8 mouse cellular contexts compared by ENCODE assay signal in the genomic region with DNA sequence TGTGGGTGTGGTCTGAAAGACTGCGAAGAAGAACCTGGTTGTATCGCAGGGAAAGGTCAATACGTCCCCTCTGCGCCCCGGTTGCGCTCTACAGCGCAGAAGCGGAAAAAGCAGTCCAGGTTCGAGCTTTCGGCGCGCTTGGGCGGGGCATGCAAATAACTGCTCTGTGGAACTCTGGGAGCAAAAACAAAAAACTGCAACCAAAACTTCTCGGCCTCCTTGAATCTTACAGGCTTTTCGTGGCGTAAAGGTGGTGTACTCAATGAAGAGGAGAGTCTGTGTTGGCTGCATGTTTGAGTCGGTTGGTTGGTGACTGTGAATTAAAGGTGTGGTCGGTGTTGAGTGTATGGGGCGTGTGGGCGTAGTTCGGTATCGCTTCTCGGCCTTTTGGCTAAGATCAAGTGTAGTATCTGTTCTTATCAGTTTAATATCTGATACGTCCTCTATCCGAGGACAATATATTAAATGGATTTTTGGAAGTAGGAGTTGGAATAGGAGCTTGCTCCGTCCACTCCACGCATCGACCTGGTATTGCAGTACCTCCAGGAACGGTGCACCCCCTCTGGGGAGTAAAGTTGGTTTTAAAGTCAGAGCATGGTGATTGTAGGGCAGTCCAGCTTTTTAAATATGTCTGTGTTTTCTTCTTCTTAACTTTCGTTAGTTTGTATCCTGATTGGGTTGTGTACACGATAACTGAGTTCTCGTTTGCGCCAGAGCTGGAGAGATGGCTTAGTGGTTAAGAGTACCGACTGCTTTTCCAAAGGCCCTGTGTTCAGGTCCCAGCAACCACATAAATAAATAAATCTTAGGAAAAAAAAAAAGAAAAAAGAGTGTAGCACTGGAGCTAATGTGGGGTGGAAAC. TPM values are rescaled to one million over a fixed set of nuclear protein-coding genes. Genes with fewer than 3 reads are reported as not detected.
DNase-seq lines count a peak whose midpoint lies in the region; ATAC-seq and TF ChIP-seq lines count a peak whose summit lies in the region.

A gene (plus strand): TSS at position 201 of the 862 bp plus-strand sequence.

- H3K9ac ChIP-seq in kidney, embryonic 15.5 days, result peak within 1 kb of the TSS; percentile 57
- peak within 1 kb of the TSS; percentile 72 for H3K9ac ChIP-seq in liver, embryonic 11.5 days (ENCODE audit: low read depth, low read length)
- peak within 1 kb of the TSS; percentile 57 for H3K9ac ChIP-seq in stomach, embryonic 15.5 days

- no peaks in the 10 kb centered on the region for H3K79me2 ChIP-seq in C2C12 (ENCODE audit: control insufficient read depth, insufficient read depth)

- no peak for TF ChIP-seq CTCF in C2C12 (IDR thresholded peaks at IDR 0.05; ENCODE audit: control insufficient read depth, insufficient read depth, insufficient read length)

- WGBS in heart, embryonic 10.5 days, result 0% methylated on average over 34 of the region's 34 CpGs
- under 1% methylated on average over 33 of the region's 34 CpGs for WGBS in kidney, embryonic 15.5 days
- WGBS in liver, embryonic 11.5 days, result under 1% methylated on average over 33 of the region's 34 CpGs
- 0% methylated on average over 34 of the region's 34 CpGs for WGBS in stomach, embryonic 15.5 days

- H3K27ac ChIP-seq in heart, embryonic 10.5 days, result peak within 1 kb of the TSS; percentile 98
- H3K27ac ChIP-seq in kidney, embryonic 15.5 days, result peak within 1 kb of the TSS; percentile 100
- H3K27ac ChIP-seq in liver, embryonic 11.5 days (ENCODE audit: low read depth, low read length), result peak within 1 kb of the TSS; percentile 100
- H3K27ac ChIP-seq in stomach, embryonic 15.5 days, result peak within 1 kb of the TSS; percentile 100

- peak within 1 kb of the TSS; percentile 86 for H3K4me2 ChIP-seq in kidney, embryonic 15.5 days
- H3K4me2 ChIP-seq in liver, embryonic 11.5 days, result peak within 1 kb of the TSS; percentile 76
- H3K4me2 ChIP-seq in stomach, embryonic 15.5 days, result peak within 1 kb of the TSS; percentile 73

- H3K9me3 ChIP-seq in heart, embryonic 10.5 days, result no peaks in the 10 kb centered on the region
- H3K9me3 ChIP-seq in kidney, embryonic 15.5 days (replicated peaks), result no peaks in the 10 kb centered on the region
- H3K9me3 ChIP-seq in liver, embryonic 11.5 days (ENCODE audit: control insufficient read depth, low read length), result no peaks in the 10 kb centered on the region
- H3K9me3 ChIP-seq in stomach, embryonic 15.5 days, result no peaks in the 10 kb centered on the region

- no peaks in the 10 kb centered on the region for H3K36me3 ChIP-seq in C2C12 (ENCODE audit: control insufficient read depth, insufficient read depth)
- no peaks in the 10 kb centered on the region for H3K36me3 ChIP-seq in heart, embryonic 10.5 days
- H3K36me3 ChIP-seq in kidney, embryonic 15.5 days, result no peaks in the 10 kb centered on the region
- no peaks in the 10 kb centered on the region for H3K36me3 ChIP-seq in liver, embryonic 11.5 days (ENCODE audit: control insufficient read depth, insufficient read depth, low read length)
- no peaks in the 10 kb centered on the region for H3K36me3 ChIP-seq in stomach, embryonic 15.5 days

- H3K4me1 ChIP-seq in heart, embryonic 10.5 days, result peaks cover 18% of the 10 kb centered on the region
- peaks cover 8% of the 10 kb centered on the region for H3K4me1 ChIP-seq in kidney, embryonic 15.5 days
- H3K4me1 ChIP-seq in liver, embryonic 11.5 days (replicated peaks; ENCODE audit: control insufficient read depth, insufficient read depth, low read length), result peaks cover 6% of the 10 kb centered on the region; the same call in 1 of the 2 replicates
- no peaks in the 10 kb centered on the region for H3K4me1 ChIP-seq in stomach, embryonic 15.5 days

- no peaks in the 10 kb centered on the region for H3K79me3 ChIP-seq in C2C12 (ENCODE audit: low read depth)

- peak; percentile 91 for DNase-seq in brain, adult 2 months (ENCODE audit: low read depth, low spot score)
- DNase-seq in heart, embryonic 10.5 days (ENCODE audit: low spot score), result peak; percentile 97
- DNase-seq in liver, embryonic 11.5 days (ENCODE audit: low spot score), result peak; percentile 88
- DNase-seq in natural killer cell, adult 2 months (ENCODE audit: low spot score in 2 of 2), result peak; percentile 77 to 80

- H3K4me3 ChIP-seq in C2C12 (ENCODE audit: insufficient read depth, poor library complexity, severe bottlenecking), result peak within 1 kb of the TSS; percentile 25
- H3K4me3 ChIP-seq in heart, embryonic 10.5 days, result peak within 1 kb of the TSS; percentile 72
- peak within 1 kb of the TSS; percentile 56 for H3K4me3 ChIP-seq in kidney, embryonic 15.5 days (replicated peaks)
- peak within 1 kb of the TSS; percentile 51 for H3K4me3 ChIP-seq in liver, embryonic 11.5 days (ENCODE audit: low read depth, low read length)
- peak within 1 kb of the TSS; percentile 54 for H3K4me3 ChIP-seq in stomach, embryonic 15.5 days (replicated peaks)

- ATAC-seq in erythroblast, adult 5-6 weeks (replicated peaks; ENCODE audit: low FRiP score, poor library complexity, severe bottlenecking), result peak; percentile 78
- ATAC-seq in kidney, embryonic 15.5 days (replicated peaks; ENCODE audit: low FRiP score), result peak; percentile 94
- peak; percentile 91 for ATAC-seq in liver, embryonic 11.5 days (replicated peaks; ENCODE audit: low FRiP score)
- peak; percentile 94 for ATAC-seq in stomach, embryonic 15.5 days (ENCODE audit: insufficient read depth, low FRiP score, low read depth)

- H3K27me3 ChIP-seq in C2C12 (ENCODE audit: control insufficient read depth, insufficient read depth, insufficient read length), result no peaks in the 10 kb centered on the region
- H3K27me3 ChIP-seq in heart, embryonic 10.5 days (ENCODE audit: insufficient read depth, poor library complexity, severe bottlenecking), result no peaks in the 10 kb centered on the region
- H3K27me3 ChIP-seq in kidney, embryonic 15.5 days, result no peaks in the 10 kb centered on the region
- no peaks in the 10 kb centered on the region for H3K27me3 ChIP-seq in liver, embryonic 11.5 days (replicated peaks; ENCODE audit: control insufficient read depth, insufficient read depth, low read length)
- H3K27me3 ChIP-seq in stomach, embryonic 15.5 days (replicated peaks), result no peaks in the 10 kb centered on the region

- H3ac ChIP-seq in C2C12 (ENCODE audit: control insufficient read depth, insufficient read length, low read depth), result peak within 1 kb of the TSS; percentile 63

TF ChIP-seq in C2C12, 6 proteins besides CTCF, POLR2A, EP300 and RAD21:
- TF ChIP-seq MYOG (IDR thresholded peaks at IDR 0.05; ENCODE audit: control insufficient read depth, extremely low read depth, insufficient read length) (no peak), MAX (IDR thresholded peaks at IDR 0.05) (no peak), FOSL1 (IDR thresholded peaks at IDR 0.05; ENCODE audit: insufficient read depth, low read length, poor library complexity, severe bottlenecking) (no peak), USF1 (IDR thresholded peaks at IDR 0.05; ENCODE audit: low read depth) (no peak), CEBPB (IDR thresholded peaks at IDR 0.05; ENCODE audit: low read depth) (no peak), MYOD1 (IDR thresholded peaks at IDR 0.05; ENCODE audit: control insufficient read depth, insufficient read length, low read depth) (no peak)
TF ChIP-seq in C2C12: peak in this region for 0.

RNA-seq across cellular contexts. Expression of the gene that starts here (rescaled TPM):
- polyA plus RNA-seq in C2C12 (2012; fragmentation: generic; extraction: Trizol), result 9.5 TPM
- total RNA-seq in erythroblast, adult 5-6 weeks (2015; ENCODE audit: low replicate concordance), result 6.7 and 18.6 TPM in 2 replicates
- total RNA-seq in erythroblast, adult 5-6 weeks (2017; ENCODE audit: low replicate concordance), result 4.6 and 6.2 TPM in 2 replicates
- 24.0 and 26.8 TPM in 2 replicates for polyA plus RNA-seq in heart, embryonic 10.5 days (2016; fragmentation: Nextera tagmentation; extraction: Ambion mirVana)
- polyA plus RNA-seq in kidney, embryonic 15.5 days (2015; fragmentation: Nextera tagmentation; extraction: Ambion mirVana), result 35.5 and 41.1 TPM in 2 replicates
- polyA plus RNA-seq in liver, embryonic 11.5 days (2014; fragmentation: Nextera tagmentation; extraction: Ambion mirVana), result 13.8 and 15.3 TPM in 2 replicates
- polyA plus RNA-seq in stomach, embryonic 15.5 days (2015; fragmentation: Nextera tagmentation; extraction: Ambion mirVana), result 37.6 and 39.6 TPM in 2 replicates

Comparison
In these comparisons a context has a peak if more than half of its experiments do, and no peak if none do; other contexts are left out.
1. Peak in every context shown above with its lines: DNase-seq, ATAC-seq, H3K4me3 ChIP-seq and H3K27ac ChIP-seq.